Mouse (Mus musculus) kidney, postnatal 4 days (tissue): ENCODE results near the gene Enox1.

Experiments used
- DNase-seq, 2 experiments: peaks; one replicate each; pipeline ENCODE4 v3.0.0; 2021; ENCODE audit warnings: mixed read lengths in 2 of 2

The Enox1 gene

DNA sequence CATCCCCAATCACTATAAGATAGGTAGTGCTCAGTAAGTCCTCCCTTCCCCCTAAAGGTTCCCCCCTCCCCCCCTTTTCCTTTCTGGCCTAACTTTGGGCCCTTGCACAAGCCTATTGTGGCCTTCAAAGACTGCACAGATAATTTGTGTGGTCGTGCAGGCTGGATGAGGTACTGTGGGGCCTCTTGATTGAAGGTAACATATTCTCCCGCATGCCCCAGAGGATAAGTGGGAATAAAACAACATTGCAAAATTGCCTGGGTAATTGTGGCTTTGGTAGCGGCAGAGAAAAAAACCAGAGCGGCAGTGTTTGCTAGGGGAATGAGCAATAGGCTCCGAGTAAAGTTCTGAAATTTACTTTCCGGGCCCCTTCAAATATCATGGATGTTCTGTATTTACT is 425.1 kb downstream of the Enox1 start:
- no peak for DNase-seq

DNA sequence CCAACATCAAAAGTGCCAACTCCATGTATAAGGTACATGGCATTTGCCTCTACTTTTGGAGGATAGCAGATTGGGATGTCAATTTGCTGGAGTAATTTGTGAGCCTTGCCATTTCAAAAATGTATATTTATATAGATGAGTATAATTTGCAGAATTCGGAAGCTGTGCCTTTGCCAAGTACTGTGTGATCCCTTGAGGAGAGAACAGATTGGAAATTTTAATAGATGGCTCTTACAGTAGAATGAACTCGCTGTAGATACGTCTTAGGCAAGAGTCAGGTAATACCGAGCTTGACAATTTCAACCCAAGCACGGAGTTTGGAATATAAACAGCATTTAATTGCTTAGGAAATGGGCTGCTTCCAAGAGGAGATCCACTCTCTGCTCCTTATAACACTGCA is 427.9 kb downstream of the Enox1 start:
- DNase-seq, result no peak

DNA sequence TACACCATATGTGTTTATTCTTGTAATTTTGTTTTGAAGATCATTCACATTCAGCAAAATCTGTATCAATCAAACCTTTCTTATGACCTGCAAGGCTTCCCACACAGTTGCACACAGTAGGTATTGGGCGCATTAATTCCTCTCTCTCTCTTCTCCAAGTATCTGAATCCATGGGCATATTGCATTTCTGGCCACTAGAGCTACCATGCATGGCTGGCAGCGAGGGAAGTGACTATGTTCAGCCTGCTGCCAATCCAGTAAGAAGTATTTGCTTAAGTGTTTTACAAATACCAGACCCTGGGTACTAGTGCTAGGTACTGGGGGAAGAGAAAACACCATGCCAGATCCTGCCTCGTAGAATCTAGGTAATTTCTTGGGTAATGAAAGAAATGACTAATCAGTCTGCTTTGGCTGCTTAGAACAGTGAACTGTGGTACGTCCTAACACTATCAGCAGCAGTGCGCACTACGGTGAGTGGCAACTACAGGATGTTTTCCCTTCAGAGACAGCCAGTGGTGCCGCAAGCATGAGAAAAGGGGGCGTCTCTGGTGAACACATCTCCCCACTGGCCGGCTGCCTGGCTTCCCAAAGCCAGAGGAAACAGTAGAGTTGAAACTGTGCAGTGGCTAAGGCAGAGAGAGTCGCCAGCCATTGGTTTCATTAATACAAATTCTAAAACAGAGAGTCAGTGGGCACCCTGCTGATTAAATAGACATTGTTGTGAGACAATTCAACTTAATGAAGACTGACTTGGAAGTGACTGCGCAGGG is 428.7 kb downstream of the Enox1 start:
- no peak for DNase-seq

DNA sequence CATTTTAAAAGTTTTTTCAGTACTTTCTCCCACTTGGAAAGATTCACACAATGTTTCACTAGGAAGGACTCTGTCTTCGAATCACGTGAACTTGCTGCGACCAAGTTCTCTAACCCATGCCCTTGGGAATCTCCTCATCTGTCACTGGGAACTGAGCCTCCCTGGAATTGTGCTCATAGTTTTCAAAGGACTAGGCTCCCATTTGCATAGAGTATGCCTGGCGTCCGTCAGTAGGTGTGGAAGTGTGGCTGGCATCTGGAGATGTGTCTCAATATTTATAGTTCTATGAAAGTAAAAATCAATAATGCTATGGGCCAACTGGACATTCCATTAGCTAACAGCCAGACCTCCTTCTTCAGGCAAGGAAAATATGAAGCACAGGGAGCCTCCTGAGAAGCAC is 429.5 kb downstream of the Enox1 start:
- DNase-seq, result no peak

DNA sequence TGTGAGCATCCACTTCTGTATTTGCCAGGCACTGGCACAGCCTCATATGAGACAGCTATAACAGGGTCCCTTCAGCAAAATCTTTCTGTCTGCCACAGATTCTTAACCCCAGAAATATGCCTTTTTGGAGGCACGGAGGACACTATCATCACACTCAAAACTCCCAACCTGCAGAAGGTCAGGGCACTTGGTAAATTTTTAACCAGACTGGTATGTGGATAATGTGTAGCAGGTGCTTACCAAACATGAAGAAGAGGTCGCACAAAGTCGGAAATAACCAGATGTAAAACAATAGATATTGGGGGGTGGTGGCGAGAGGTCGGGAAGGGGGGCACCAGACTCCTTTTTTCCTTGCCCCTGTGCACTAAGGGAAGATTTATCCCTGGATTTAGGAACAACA is 430.6 kb downstream of the Enox1 start:
- no peak for DNase-seq

DNA sequence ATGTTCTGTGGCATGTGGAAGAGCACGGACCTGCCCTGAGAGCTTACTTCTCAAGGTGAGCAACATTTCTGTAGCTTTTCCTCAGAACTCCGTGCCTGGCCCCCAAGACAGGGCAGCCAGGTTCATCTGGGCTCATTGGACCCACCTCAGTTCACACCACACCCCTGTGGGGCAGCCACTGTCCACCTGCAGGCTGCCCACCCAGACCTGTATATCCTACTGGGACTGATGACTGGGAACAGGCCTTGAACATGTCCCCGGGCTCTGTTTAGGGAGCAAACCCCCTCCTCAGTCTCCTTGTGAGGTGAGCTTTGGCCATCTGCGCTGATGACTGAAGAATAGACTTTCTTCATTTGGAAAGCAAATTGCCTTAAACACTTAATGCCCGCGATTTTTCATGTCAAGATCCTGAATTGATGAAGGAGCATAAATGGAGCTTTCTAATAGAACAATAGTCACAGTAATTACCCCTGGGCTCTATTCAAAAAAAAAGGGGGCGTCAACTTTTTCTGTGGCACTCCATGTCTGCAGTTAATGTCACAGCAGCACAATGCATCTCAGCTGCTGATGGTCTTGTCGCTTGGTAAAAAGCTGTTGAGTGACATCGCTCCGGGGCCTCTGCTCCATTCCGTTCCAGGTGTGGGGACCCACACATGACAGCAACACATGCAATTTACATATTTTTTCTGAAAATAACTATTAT is 436.7 kb downstream of the Enox1 start:
- no peak for DNase-seq

DNA sequence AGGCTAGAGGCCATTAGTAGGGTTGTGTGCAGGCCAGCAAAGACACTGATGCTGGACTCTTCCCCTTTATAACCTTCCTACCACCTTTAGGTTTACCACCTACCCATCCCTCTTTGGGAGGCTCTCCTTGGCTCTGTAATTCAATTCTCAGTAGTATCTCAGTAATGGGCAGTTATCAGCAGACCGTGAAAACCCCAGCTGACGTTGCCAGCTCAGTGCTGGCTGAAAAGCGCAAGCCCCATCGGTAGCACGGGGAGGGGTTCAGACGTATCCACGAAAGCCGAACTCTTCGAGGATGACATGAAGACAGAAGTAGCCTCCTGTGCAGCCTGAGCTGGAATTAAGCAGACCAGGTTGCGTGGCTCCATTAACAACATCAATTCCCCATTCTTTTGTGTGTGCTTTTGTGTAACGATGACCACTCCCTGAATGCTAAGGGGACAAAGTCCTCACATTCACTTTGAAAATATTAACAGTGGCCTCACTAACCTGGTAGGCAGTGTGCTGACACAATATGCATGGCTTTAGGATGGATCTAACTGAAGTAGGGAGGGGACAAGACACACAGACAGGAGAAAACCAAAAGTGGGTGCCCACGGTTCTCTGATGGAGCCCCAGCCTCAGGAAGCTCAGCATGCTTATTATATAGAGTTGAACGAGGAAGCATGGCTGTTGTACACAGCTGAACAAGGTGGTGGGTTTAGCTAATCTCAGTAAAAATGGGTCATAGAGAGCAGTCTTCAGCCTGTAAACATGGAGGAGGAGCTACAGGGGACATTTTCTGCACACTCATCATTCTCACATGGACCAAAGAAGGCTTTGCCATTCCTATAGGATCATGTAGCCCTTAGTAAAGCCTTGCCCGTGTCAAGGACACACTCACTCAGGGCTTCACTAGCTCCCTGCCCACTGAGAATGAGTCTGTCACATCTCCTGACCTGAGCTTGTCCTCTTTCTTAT is 439.9 kb downstream of the Enox1 start:
- DNase-seq, result no peak

DNA sequence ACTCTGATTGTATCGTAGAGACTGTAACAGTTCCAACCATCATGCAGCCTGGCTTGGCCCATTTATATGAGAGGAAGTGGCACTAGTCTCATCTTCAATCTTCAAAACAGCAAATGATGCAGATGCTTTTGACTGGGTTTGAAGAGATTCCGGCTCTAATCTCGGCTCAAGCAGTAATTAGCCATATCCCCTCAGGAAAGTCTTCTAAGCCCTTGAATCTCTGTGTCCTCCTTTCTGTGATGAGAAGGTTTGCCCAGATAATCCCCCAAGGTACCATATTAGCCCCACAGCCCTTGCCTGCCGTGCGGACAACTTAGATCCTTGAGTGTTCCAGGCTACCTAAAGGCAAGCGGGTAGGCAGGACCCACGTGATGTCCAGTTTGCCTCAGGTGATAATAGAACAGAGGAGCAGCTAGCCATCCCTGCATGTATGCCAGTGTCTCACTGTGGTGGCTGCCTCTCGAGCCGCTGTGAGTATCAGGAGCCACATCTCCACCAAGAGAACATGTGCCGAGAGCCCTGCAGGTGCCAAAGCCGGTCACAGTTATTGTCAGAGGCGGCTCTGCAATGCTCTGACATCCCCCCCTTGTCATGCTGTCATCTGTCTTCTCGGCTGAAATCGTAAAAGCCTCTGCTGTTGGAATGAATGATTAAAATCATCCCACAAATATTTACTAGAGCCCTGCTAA is 442.6 kb downstream of the Enox1 start:
- no peak for DNase-seq

DNA sequence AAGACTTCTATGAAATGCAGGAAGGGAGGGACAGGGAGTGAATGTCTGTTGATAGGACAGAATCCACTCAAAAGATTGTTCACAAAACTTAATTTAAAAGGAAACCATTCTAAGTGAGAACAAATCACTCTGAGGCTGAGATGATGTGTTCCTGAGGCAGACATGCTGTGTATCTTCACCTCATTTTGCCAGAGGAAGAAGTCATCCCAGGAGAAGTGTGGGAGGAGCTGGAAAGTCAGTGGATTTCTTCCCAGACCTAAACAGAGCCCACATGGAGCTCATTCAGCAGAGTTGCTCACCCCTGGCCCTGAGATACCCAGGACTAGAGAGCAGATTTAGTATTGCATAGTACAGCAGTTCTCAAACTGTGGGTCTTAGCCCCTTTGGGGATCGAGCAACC is 444.2 kb downstream of the Enox1 start:
- no peak for DNase-seq

DNA sequence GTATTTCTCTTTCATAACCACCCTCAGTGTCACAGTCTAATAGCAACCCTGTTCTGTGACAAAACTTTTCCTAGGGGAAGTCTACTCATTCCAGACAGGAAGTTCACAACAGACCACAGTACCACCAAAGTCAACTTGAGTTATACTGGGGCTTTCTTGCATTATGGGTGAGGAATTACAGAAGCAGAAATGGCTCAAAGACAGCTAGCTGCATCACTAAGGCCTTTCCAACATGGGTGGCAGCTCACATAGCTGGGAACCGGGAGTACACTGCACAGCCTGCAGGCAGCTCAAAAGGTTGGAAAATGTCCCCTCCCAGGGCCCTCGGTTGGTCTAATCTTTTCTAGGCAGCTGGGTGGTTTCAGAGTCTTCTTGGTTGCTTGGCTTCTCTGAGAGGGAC is 444.9 kb downstream of the Enox1 start:
- no peak for DNase-seq

DNA sequence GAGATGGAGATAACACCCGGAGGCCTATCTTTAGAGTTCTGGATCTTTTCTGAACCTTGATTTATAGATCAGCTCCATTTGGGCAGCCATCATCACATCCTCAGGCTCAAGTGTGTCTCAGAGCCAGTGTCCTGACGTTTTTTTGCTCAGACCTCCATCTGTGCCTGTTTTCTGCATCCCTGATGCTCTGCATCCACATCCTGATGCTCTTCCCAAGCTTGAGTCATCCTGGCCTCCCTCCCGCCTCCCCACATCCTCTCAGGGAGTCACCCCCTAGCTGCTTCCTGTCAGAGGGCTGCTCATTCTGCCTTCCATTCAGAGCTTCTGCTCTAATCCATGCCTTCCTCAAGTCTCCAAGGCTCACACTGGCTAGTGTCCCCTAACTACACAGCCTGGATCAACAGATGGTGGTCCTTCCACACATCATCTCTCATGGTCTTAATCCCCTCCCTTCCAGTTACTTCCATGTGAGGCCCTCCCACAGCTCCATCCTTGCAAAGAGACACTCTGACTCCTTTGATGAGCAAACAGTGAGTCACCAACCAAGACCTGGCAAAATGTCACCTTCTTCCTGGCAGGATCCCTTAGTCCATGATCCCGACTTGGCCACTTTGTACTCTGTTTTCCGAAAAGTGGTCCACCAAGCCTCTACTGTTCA is 451.7 kb downstream of the Enox1 start:
- no peak for DNase-seq

DNA sequence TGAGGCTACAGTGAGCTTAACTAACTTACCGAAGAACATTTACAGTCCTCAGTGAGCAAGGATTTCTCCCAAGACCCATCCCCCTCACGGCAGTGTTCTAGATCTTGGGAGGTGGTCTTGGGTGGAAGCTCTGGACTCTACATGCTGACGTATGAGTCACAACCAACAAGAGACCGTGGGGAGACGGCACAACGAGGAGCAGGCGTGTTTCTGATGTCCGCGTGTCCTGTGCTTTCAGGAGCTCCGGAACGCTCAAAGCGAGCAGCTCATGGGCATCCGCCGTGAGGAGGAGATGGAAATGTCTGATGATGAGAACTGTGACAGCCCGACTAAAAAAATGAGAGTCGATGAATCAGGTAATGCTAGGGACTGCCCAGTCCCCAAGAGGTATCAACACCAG is 458.6 kb downstream of the Enox1 start:
- DNase-seq, result no peak

DNA sequence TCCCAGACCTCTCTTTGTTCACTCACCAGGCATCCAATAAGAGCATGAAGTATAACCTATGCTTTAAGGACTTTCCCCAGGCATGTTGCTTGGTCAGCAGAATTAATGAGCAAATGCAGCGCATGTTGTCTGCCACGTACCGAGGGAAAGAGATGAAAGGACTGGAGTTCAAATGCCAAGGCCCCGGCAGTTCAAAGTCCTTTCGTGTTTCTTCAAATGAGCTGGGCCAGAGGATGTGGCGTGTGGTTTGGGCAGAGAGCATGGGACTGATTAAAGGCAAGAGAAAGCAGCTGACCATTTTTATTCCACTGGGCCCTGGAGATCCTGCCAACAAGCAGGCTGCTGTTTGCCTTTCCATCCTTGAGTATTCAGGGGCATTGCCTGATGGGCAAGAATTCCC is 460.7 kb downstream of the Enox1 start:
- peak; percentile 16 to 44 for DNase-seq

DNA sequence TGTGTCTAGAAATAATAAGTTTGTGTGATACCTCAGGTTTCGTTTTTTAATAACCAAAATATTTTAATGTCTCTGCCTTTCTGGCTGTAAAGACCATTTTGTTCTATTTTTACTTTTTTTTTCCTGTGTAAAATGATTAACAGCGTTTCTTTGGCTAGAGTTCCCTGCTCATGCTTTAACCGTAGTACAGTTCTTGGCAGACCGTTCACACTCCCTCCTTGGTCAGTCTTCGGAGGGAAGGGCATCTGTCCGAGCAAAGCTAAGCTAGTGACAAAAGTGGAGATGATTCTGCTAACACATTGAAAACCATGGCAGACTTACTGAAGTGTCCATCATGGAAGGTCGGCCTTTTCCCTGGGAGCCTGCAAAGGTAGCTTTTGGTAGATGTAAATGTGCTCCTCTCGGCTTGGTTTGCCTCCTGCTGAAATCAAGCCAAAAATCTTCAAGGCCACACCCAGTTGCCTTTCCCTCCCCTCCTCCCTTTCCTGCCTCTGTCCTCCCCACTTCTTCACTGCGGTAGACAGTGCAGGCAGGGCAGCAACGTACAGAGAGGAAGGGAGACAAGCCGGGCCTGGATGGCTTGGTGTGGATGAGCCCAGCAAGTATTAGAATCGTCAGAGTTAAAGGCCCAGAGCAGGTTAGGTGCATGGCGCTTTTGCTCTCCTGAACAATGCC is 461.7 kb downstream of the Enox1 start:
- DNase-seq, result no peak

DNA sequence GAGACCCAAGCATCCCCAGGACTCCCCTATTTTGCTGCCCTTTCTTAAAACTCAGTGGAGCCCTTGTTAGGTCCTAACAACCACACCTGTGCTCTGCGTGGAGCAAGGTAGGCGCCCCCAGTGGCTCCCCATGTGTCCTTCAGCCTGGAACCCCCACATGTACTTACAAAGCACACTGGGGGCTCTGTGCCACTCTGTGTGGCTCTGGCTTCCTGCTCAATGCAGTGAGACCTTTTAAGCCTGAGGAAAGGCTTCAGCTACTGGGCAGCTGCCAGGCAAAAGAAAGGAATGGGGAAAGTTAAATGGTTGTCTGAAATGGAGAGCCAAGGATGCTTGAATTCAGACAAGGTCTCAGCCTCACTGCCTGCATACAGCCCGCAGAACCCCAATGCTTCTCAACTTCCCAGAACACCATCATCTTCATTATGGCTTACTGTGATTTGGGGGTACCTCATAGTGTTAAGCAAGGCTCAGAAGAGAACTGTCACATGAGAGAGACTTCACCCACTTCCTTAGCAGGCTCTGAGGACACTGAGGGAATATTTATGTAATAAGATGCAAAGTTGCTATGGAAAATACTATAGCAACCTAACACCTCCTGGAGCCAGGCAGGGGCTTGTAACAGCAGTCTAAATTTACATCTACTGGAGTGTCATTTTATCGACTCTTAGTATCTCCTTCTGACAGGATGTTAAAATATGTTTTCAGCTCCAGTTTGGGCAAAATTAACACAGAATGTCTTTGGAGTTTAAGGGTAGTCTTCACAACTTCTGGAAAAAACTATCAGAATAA is 465.1 kb downstream of the Enox1 start:
- no peak for DNase-seq

DNA sequence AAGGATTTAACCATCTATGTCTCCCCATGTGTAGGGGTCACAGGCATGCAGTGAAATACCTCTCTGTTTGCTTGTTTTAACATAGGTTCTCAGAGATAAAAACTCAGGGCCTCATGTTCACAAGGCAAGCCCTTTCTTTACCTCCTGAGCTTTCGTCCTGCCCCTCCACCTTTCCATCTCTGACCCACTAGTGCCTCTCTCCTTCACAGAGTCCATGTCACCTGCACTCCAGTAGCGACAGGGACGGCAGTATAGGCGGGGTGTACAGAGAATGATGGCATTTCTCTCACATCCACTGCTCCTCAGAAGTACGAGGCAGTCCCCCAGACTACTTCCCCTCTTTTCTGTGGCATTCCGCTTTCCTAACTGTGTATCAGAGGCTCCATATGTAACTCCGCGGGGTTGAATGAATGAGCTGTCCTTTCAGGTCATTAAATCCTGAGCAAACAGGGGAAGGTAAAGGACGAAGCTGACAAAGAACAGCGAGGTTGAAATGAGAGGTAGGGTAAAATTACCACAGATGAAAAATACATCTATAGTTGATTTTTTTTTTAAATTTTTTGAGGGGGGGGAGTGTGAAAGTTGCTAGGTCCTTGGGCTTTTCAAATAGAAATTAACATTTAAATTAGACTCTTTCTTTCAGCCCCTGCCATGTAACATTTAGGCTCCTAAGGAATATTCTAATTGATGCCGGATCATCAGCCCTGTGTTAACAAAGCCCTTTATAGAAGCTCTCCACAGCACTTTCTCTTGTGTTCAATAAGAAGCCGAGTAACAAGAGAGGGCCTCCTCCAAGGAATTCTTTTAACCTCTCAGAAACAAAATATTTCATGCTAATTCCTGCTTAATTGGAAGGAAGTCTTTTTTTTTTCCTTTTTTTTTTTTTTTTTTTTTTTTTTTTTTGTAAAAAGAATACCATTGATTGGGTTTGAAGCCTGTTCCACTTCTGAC is 470.3 kb downstream of the Enox1 start:
- DNase-seq, result no peak

DNA sequence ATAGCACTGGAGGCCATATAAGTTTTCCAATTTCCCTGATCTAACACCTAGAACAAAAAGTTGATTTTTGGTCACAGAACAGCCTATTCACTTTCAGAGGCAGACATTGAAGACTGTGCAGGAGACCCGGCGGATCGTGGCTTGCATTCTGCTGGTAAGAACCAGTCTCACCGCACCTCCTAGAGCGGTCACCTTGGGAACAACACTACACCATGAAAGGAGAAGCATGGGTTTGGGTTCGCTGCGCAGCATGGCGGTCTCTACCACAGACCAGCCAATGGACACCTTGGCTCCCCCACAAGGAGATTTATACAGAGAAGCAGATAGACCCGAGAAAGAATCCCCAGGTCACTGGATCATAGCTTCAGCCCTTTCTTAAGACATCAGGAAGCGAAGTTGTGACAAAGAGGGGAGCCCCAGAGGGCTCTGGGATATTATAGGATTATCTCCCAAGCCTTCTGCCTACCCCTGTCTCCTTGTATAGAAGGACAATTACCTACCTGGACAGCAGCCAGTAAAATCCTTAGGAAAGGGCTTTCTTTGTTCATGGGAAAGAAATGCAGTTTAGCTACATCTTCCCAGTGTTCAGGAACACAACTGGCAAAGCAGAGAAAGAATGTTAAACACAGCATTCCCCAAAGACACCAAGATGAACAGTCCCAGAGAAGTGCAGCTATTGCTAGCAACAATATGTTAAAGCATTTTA is 476.1 kb downstream of the Enox1 start:
- DNase-seq, result no peak

DNA sequence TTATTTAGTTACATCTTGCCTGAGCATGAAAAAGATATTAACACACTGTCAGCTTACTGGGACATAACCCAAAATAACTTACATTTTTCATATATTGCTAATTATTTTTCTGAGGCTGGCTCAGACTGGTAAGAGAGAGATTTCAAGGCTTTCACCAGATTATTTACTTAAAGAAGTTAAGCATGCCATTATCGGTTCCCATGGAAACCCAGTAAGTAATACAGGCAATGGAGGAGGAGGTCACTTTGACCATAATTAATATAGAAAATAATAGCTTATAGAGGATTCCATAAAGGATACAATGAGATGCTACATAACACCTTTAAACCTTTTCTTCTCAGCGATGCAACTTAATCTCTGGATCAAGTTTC is 476.6 kb downstream of the Enox1 start:
- no peak for DNase-seq

DNA sequence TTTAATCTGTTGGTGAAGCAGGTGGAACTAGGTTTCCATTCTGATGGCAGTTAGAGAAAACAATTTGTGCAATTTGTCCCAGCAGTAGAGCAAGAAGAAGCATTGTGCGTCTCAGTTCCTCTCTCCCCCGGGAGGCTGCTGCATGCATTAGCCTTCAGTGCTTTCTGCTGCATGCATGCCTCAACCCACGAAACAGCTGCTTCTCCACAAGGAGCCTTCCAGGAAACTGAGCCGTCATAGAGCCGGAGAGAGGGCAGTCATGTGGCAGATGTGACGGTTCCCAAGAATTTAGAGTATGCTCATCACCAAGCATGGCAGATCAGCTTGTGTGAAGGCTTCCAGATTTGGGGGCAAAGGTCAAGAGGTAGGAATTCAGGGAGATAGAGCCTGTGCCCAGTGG is 480.4 kb downstream of the Enox1 start:
- DNase-seq, result peak in 1 of 2 experiments; percentile 47
